11 mouse cellular contexts compared by ENCODE assay signal in genomic region chr3:31208458-31208994, GRCm38 (mm10). TPM values are rescaled to one million over a fixed set of nuclear protein-coding genes. Genes with fewer than 3 reads are reported as not detected.
DNase-seq lines count a peak whose midpoint lies in the region; ATAC-seq lines count a peak whose summit lies in the region.
"Had no signal": no experiment of that assay in that cellular context is flagged by ENCODE, and none has a peak within 500 bp of the region (broad histone marks: within the 10 kb centered on the region; RNA-seq: fewer than 3 reads in every experiment).

No protein-coding gene starts in this region.

- no peaks in the 10 kb centered on the region for H3K36me3 ChIP-seq in heart, embryonic 14.5 days (ENCODE audit: control insufficient read depth, insufficient read depth, low read length)
- H3K36me3 ChIP-seq in lung, embryonic 16.5 days (ENCODE audit: control insufficient read depth, insufficient read depth, low read length) = no peaks in the 10 kb centered on the region
- H3K36me3 ChIP-seq in embryonic facial prominence, embryonic 15.5 days = no peaks in the 10 kb centered on the region

- WGBS in heart, embryonic 14.5 days = 17% methylated on average over 6 of the region's 6 CpGs
- WGBS in lung, embryonic 16.5 days = 6% methylated on average over 6 of the region's 6 CpGs
- WGBS in embryonic facial prominence, embryonic 15.5 days = 9% methylated on average over 6 of the region's 6 CpGs

- H3K4me3 ChIP-seq in heart, embryonic 14.5 days (ENCODE audit: control insufficient read depth in 1 of 2, insufficient read depth in 1 of 2, low read depth in 1 of 2, low read length in 2 of 2) = no peak overlapping the region
- H3K4me3 ChIP-seq in lung, embryonic 16.5 days (ENCODE audit: low read length) = no peak overlapping the region
- H3K4me3 ChIP-seq in embryonic facial prominence, embryonic 15.5 days (replicated peaks) = peak overlapping the region; percentile 27; the same call in 1 of the 2 replicates

- no peak overlapping the region for H3K9ac ChIP-seq in heart, embryonic 14.5 days (ENCODE audit: low read length)
- no peak overlapping the region for H3K9ac ChIP-seq in lung, embryonic 16.5 days (ENCODE audit: low read length)
- no peak overlapping the region for H3K9ac ChIP-seq in embryonic facial prominence, embryonic 15.5 days
- H3K9ac ChIP-seq: liver, embryonic 14.5 days had no signal

- no peak for ATAC-seq in heart, embryonic 14.5 days (ENCODE audit: insufficient number of reproducible peaks, insufficient read depth, low FRiP score, low read depth)
- ATAC-seq in lung, embryonic 16.5 days (ENCODE audit: low read depth) = no peak
- no peak for ATAC-seq in embryonic facial prominence, embryonic 15.5 days (ENCODE audit: insufficient number of reproducible peaks, low FRiP score, low TSS enrichment, low read depth)
- no peak for ATAC-seq in monocyte, adult 5-6 weeks (replicated peaks; ENCODE audit: insufficient number of reproducible peaks, low FRiP score, low TSS enrichment, poor library complexity, severe bottlenecking)

- no peaks in the 10 kb centered on the region; a peak in 2 of 4 replicates for H3K4me1 ChIP-seq in heart, embryonic 14.5 days (ENCODE audit: control insufficient read depth in 2 of 2, insufficient read depth in 2 of 2, low read length in 2 of 2)
- peaks cover 13% of the 10 kb centered on the region for H3K4me1 ChIP-seq in lung, embryonic 16.5 days (replicated peaks; ENCODE audit: control insufficient read depth, insufficient read depth, low read length)
- H3K4me1 ChIP-seq in embryonic facial prominence, embryonic 15.5 days = peaks cover 20% of the 10 kb centered on the region

- H3K4me2 ChIP-seq in heart, embryonic 14.5 days (ENCODE audit: low read length) = peak overlapping the region; percentile 48
- H3K4me2 ChIP-seq in lung, embryonic 16.5 days (ENCODE audit: low read depth, low read length) = peak overlapping the region; percentile 52
- peak overlapping the region; percentile 47 for H3K4me2 ChIP-seq in embryonic facial prominence, embryonic 15.5 days (replicated peaks)

- no peaks in the 10 kb centered on the region for H3K9me3 ChIP-seq in heart, embryonic 14.5 days (ENCODE audit: control insufficient read depth, low read length)
- no peaks in the 10 kb centered on the region for H3K9me3 ChIP-seq in lung, embryonic 16.5 days (ENCODE audit: control insufficient read depth, low read length)
- H3K9me3 ChIP-seq in embryonic facial prominence, embryonic 15.5 days (replicated peaks) = no peaks in the 10 kb centered on the region

- no peak overlapping the region for H3K27ac ChIP-seq in heart, embryonic 14.5 days (replicated peaks in 1 of 2; ENCODE audit: control insufficient read depth in 1 of 2, insufficient read depth in 1 of 2, low read depth in 2 of 2, low read length in 2 of 2)
- no peak overlapping the region for H3K27ac ChIP-seq in lung, embryonic 16.5 days (ENCODE audit: low read length)
- no peak overlapping the region for H3K27ac ChIP-seq in embryonic facial prominence, embryonic 15.5 days (replicated peaks)
- H3K27ac ChIP-seq: liver, embryonic 14.5 days had no signal

- DNase-seq in heart, adult 9 months (ENCODE audit: low spot score in 2 of 2) = no peak
- DNase-seq in lung, postnatal 36 days = no peak
- peak; percentile 24 for DNase-seq in retina, embryonic 14.5 days (ENCODE audit: low spot score)
- DNase-seq in thymus, postnatal 10 days (ENCODE audit: low spot score in 2 of 2) = no peak
- DNase-seq: heart, adult 18-20 months had no signal

- H3K27me3 ChIP-seq in heart, embryonic 14.5 days (ENCODE audit: control insufficient read depth, insufficient read depth, low read length) = no peaks in the 10 kb centered on the region
- no peaks in the 10 kb centered on the region for H3K27me3 ChIP-seq in lung, embryonic 16.5 days (ENCODE audit: control insufficient read depth, insufficient read depth, low read depth, low read length)
- H3K27me3 ChIP-seq in embryonic facial prominence, embryonic 15.5 days = no peaks in the 10 kb centered on the region
- H3K27me3 ChIP-seq: CH12.LX had no signal

RNA-seq across cellular contexts. Expression of gene Cldn11, which starts 58.8 kb away (rescaled TPM):
- 5.6 and 6.8 TPM in 2 replicates for polyA plus RNA-seq in heart, embryonic 14.5 days (2014; fragmentation: Nextera tagmentation; extraction: Ambion mirVana)
- 5.0 and 5.8 TPM in 2 replicates for polyA plus RNA-seq in lung, embryonic 16.5 days (2015; fragmentation: Nextera tagmentation; extraction: Ambion mirVana)
- polyA plus RNA-seq in embryonic facial prominence, embryonic 15.5 days (2015; fragmentation: Nextera tagmentation; extraction: Ambion mirVana) = 16.3 and 34.5 TPM in 2 replicates
- not detected in 3 replicates for total RNA-seq in monocyte, adult 5-6 weeks (2017)
- total RNA-seq: CH12.LX had no signal
